18 mouse cellular contexts compared by ENCODE assay signal in genomic region chr17:35803020-35803419, GRCm38 (mm10). TPM values are rescaled to one million over a fixed set of nuclear protein-coding genes. Genes with fewer than 3 reads are reported as not detected.
DNase-seq lines count a peak whose midpoint lies in the region; ATAC-seq and TF ChIP-seq lines count a peak whose summit lies in the region.
"Had no signal": no experiment of that assay in that cellular context is flagged by ENCODE, and none has a peak within 500 bp of the region (broad histone marks: within the 10 kb centered on the region; RNA-seq: fewer than 3 reads in every experiment).

No protein-coding gene starts in this region.

- no peaks in the 10 kb centered on the region for H3K27me3 ChIP-seq in kidney, adult 2 months (replicated peaks; ENCODE audit: control insufficient read depth, insufficient read depth, low read length)
- no peaks in the 10 kb centered on the region for H3K27me3 ChIP-seq in kidney, embryonic 16.5 days (ENCODE audit: insufficient read depth, low read length)
- H3K27me3 ChIP-seq in embryonic facial prominence, embryonic 13.5 days = no peaks in the 10 kb centered on the region
- no peaks in the 10 kb centered on the region for H3K27me3 ChIP-seq in neural tube, embryonic 15.5 days (replicated peaks)
- H3K27me3 ChIP-seq: limb, embryonic 12.5 days; midbrain, embryonic 12.5 days; Patski had no signal

- peak; percentile 43 for DNase-seq in gastrocnemius, adult 2 months
- DNase-seq in gastrocnemius, adult 18-20 months (ENCODE audit: low spot score) = no peak
- DNase-seq in kidney, adult 2 months = peak; percentile 67
- DNase-seq in lung, postnatal 25 days (ENCODE audit: low spot score) = peak; percentile 80
- no peak for DNase-seq in urinary bladder, postnatal 36 days (ENCODE audit: low spot score in 2 of 2)
- DNase-seq: cerebellum, adult 18-20 months; gastrocnemius, postnatal 10 days; thymus, postnatal 36 days had no signal

- no peaks in the 10 kb centered on the region for H3K36me3 ChIP-seq in kidney, adult 2 months (ENCODE audit: control insufficient read depth, insufficient read depth, low read length)
- H3K36me3 ChIP-seq in kidney, embryonic 16.5 days (ENCODE audit: insufficient read depth, low read length) = no peaks in the 10 kb centered on the region
- no peaks in the 10 kb centered on the region for H3K36me3 ChIP-seq in embryonic facial prominence, embryonic 13.5 days
- H3K36me3 ChIP-seq in neural tube, embryonic 15.5 days = no peaks in the 10 kb centered on the region
- H3K36me3 ChIP-seq: limb, embryonic 12.5 days; midbrain, embryonic 12.5 days had no signal

- peaks cover 11% of the 10 kb centered on the region for H3K4me1 ChIP-seq in kidney, adult 2 months (ENCODE audit: control insufficient read depth, insufficient read depth, low read length)
- H3K4me1 ChIP-seq in kidney, embryonic 16.5 days (ENCODE audit: insufficient read depth, low read length) = 0 out of 2 replicates have a peak, but pooled peaks cover 7% of the 10 kb centered on the region
- peaks cover 9% of the 10 kb centered on the region for H3K4me1 ChIP-seq in embryonic facial prominence, embryonic 13.5 days
- H3K4me1 ChIP-seq in neural tube, embryonic 15.5 days = no peaks in the 10 kb centered on the region
- H3K4me1 ChIP-seq: limb, embryonic 12.5 days; midbrain, embryonic 12.5 days had no signal

- ATAC-seq in kidney, embryonic 16.5 days (ENCODE audit: low FRiP score, low TSS enrichment) = no peak
- no peak for ATAC-seq in embryonic facial prominence, embryonic 13.5 days (ENCODE audit: insufficient number of reproducible peaks, insufficient read depth, low FRiP score, low TSS enrichment, low read depth)
- ATAC-seq in neural tube, embryonic 15.5 days (ENCODE audit: low FRiP score) = no peak
- ATAC-seq: forebrain, embryonic 16.5 days; Patski had no signal

- H3K9ac ChIP-seq in kidney, embryonic 16.5 days (replicated peaks; ENCODE audit: low read length) = no peak overlapping the region
- H3K9ac ChIP-seq in embryonic facial prominence, embryonic 13.5 days = no peak overlapping the region
- no peak overlapping the region for H3K9ac ChIP-seq in neural tube, embryonic 15.5 days (replicated peaks)
- H3K9ac ChIP-seq: hindbrain, embryonic 14.5 days; limb, embryonic 12.5 days; midbrain, embryonic 12.5 days had no signal

- H3K4me3 ChIP-seq in gastrocnemius, adult 2 months = no peak overlapping the region
- no peak overlapping the region for H3K4me3 ChIP-seq in kidney, adult 2 months (ENCODE audit: insufficient read depth, low read depth, low read length)
- H3K4me3 ChIP-seq in kidney, embryonic 16.5 days (ENCODE audit: low read length) = no peak overlapping the region
- H3K4me3 ChIP-seq in embryonic facial prominence, embryonic 13.5 days = no peak overlapping the region
- no peak overlapping the region for H3K4me3 ChIP-seq in neural tube, embryonic 15.5 days (replicated peaks)
- H3K4me3 ChIP-seq: erythroblast, embryonic 14.5 days; limb, embryonic 12.5 days; midbrain, embryonic 12.5 days had no signal

- WGBS in kidney, adult 2 months = 67% methylated on average over 6 of the region's 6 CpGs
- 53% methylated on average over 6 of the region's 6 CpGs for WGBS in kidney, embryonic 16.5 days
- 26% methylated on average over 6 of the region's 6 CpGs for WGBS in embryonic facial prominence, embryonic 13.5 days
- WGBS in neural tube, embryonic 15.5 days = 59% methylated on average over 6 of the region's 6 CpGs

- intact Hi-C loops in gastrocnemius, adult 2 months (cut with DNase I) = no loop called here

- peak overlapping the region; percentile 17 for H3K27ac ChIP-seq in gastrocnemius, adult 2 months
- no peak overlapping the region for H3K27ac ChIP-seq in kidney, adult 2 months (ENCODE audit: insufficient read depth, low read depth, low read length)
- H3K27ac ChIP-seq in kidney, embryonic 16.5 days (ENCODE audit: low read length) = no peak overlapping the region
- peak overlapping the region; percentile 36; the same call in 1 of the 2 replicates for H3K27ac ChIP-seq in embryonic facial prominence, embryonic 13.5 days
- no peak overlapping the region for H3K27ac ChIP-seq in neural tube, embryonic 15.5 days (replicated peaks)
- H3K27ac ChIP-seq: hindbrain, embryonic 14.5 days; limb, embryonic 12.5 days; midbrain, embryonic 12.5 days had no signal

- TF ChIP-seq POLR2A in kidney, adult 2 months (IDR thresholded peaks at IDR 0.05; ENCODE audit: low read depth, low read length) = no peak

- H3K9me3 ChIP-seq in kidney, embryonic 16.5 days (ENCODE audit: low read length) = peaks cover 3% of the 10 kb centered on the region; the same call in 1 of the 2 replicates
- peaks cover 3% of the 10 kb centered on the region; the same call in 1 of the 2 replicates for H3K9me3 ChIP-seq in embryonic facial prominence, embryonic 13.5 days
- H3K9me3 ChIP-seq in neural tube, embryonic 15.5 days (replicated peaks) = no peaks in the 10 kb centered on the region
- H3K9me3 ChIP-seq: midbrain, embryonic 12.5 days had no signal

- H3K4me2 ChIP-seq in kidney, embryonic 16.5 days (replicated peaks; ENCODE audit: low read depth, low read length) = no peak overlapping the region
- H3K4me2 ChIP-seq in embryonic facial prominence, embryonic 13.5 days = no peak overlapping the region
- H3K4me2 ChIP-seq in neural tube, embryonic 15.5 days = no peak overlapping the region
- H3K4me2 ChIP-seq: heart, embryonic 11.5 days; hindbrain, embryonic 14.5 days; limb, embryonic 12.5 days; midbrain, embryonic 12.5 days had no signal

- no peak for TF ChIP-seq CTCF in gastrocnemius, adult 2 months (IDR thresholded peaks at IDR 0.05)
- no peak for TF ChIP-seq CTCF in kidney, adult 2 months (conservative IDR thresholded peaks at IDR 0.05; ENCODE audit: insufficient read depth, insufficient read length, low read depth, low read length)

RNA-seq across cellular contexts. Expression of gene Ier3, which starts 18.5 kb away (rescaled TPM):
- 1 to 10 TPM; 4.4 to 8.6 TPM for total RNA-seq in gastrocnemius, adult 2 months (2021)
- total RNA-seq in gastrocnemius, adult 18-20 months (2021) = 1 to 10 TPM; 7.1 to 8.0 TPM
- polyA plus RNA-seq in kidney, adult 2 months (2012; rRNA removed) = 26.3 and 28.4 TPM in 2 replicates
- polyA plus RNA-seq in kidney, embryonic 16.5 days (2015; fragmentation: Nextera tagmentation; extraction: Ambion mirVana) = 33.5 and 40.4 TPM in 2 replicates
- 20.1 and 27.7 TPM in 2 replicates for polyA plus RNA-seq in embryonic facial prominence, embryonic 13.5 days (2015; fragmentation: Nextera tagmentation; extraction: Ambion mirVana)
- 14.9 and 15.5 TPM in 2 replicates for polyA plus RNA-seq in neural tube, embryonic 15.5 days (2015; fragmentation: Nextera tagmentation; extraction: Ambion mirVana)

RNA-seq across cellular contexts. Expression of gene Flot1, which starts 20.0 kb away (rescaled TPM):
- 10 to 100 TPM; 45.4 to 50.9 TPM for total RNA-seq in gastrocnemius, adult 2 months (2021)
- total RNA-seq in gastrocnemius, adult 18-20 months (2021) = 10 to 100 TPM; 58.1 to 61.3 TPM
- 45.3 and 45.7 TPM in 2 replicates for polyA plus RNA-seq in kidney, adult 2 months (2012; rRNA removed)
- 52.7 and 56.9 TPM in 2 replicates for polyA plus RNA-seq in kidney, embryonic 16.5 days (2015; fragmentation: Nextera tagmentation; extraction: Ambion mirVana)
- polyA plus RNA-seq in embryonic facial prominence, embryonic 13.5 days (2015; fragmentation: Nextera tagmentation; extraction: Ambion mirVana) = 61.0 and 67.2 TPM in 2 replicates
- polyA plus RNA-seq in neural tube, embryonic 15.5 days (2015; fragmentation: Nextera tagmentation; extraction: Ambion mirVana) = 131 and 141 TPM in 2 replicates

RNA-seq across cellular contexts. Expression of gene Tubb5, which starts 35.1 kb away (rescaled TPM):
- 10 to 100 TPM; 29.7 to 40.0 TPM for total RNA-seq in gastrocnemius, adult 2 months (2021)
- 10 to 100 TPM; 25.7 to 34.7 TPM for total RNA-seq in gastrocnemius, adult 18-20 months (2021)
- 98.9 and 109 TPM in 2 replicates for polyA plus RNA-seq in kidney, adult 2 months (2012; rRNA removed)
- 905 and 985 TPM in 2 replicates for polyA plus RNA-seq in kidney, embryonic 16.5 days (2015; fragmentation: Nextera tagmentation; extraction: Ambion mirVana)
- polyA plus RNA-seq in embryonic facial prominence, embryonic 13.5 days (2015; fragmentation: Nextera tagmentation; extraction: Ambion mirVana) = 1,166 and 1,221 TPM in 2 replicates
- polyA plus RNA-seq in neural tube, embryonic 15.5 days (2015; fragmentation: Nextera tagmentation; extraction: Ambion mirVana) = 1,339 and 1,471 TPM in 2 replicates

RNA-seq across cellular contexts. Expression of gene Mdc1, which starts 38.3 kb away (rescaled TPM):
- 1 to 10 TPM; 3.6 to 4.4 TPM for total RNA-seq in gastrocnemius, adult 2 months (2021)
- 1 to 10 TPM; 4.2 to 6.7 TPM for total RNA-seq in gastrocnemius, adult 18-20 months (2021)
- polyA plus RNA-seq in kidney, adult 2 months (2012; rRNA removed) = 5.7 TPM in 2 replicates
- polyA plus RNA-seq in kidney, embryonic 16.5 days (2015; fragmentation: Nextera tagmentation; extraction: Ambion mirVana) = 16.3 and 16.7 TPM in 2 replicates
- 15.7 and 21.0 TPM in 2 replicates for polyA plus RNA-seq in embryonic facial prominence, embryonic 13.5 days (2015; fragmentation: Nextera tagmentation; extraction: Ambion mirVana)
- polyA plus RNA-seq in neural tube, embryonic 15.5 days (2015; fragmentation: Nextera tagmentation; extraction: Ambion mirVana) = 7.9 and 9.7 TPM in 2 replicates

RNA-seq across cellular contexts. Expression of gene Nrm, which starts 58.1 kb away (rescaled TPM):
- under 1 TPM; 0.82 to 0.86 TPM for total RNA-seq in gastrocnemius, adult 2 months (2021)
- total RNA-seq in gastrocnemius, adult 18-20 months (2021) = 1 to 10 TPM in 1 of 2 experiments, under 1 TPM in 1; 0.68 to 1.5 TPM
- 4.0 and 6.3 TPM in 2 replicates for polyA plus RNA-seq in kidney, adult 2 months (2012; rRNA removed)
- polyA plus RNA-seq in kidney, embryonic 16.5 days (2015; fragmentation: Nextera tagmentation; extraction: Ambion mirVana) = 63.3 and 67.0 TPM in 2 replicates
- 49.0 and 53.5 TPM in 2 replicates for polyA plus RNA-seq in embryonic facial prominence, embryonic 13.5 days (2015; fragmentation: Nextera tagmentation; extraction: Ambion mirVana)
- 17.6 and 26.7 TPM in 2 replicates for polyA plus RNA-seq in neural tube, embryonic 15.5 days (2015; fragmentation: Nextera tagmentation; extraction: Ambion mirVana)

Comparison
In these comparisons a context has a peak if more than half of its experiments do, and no peak if none do; other contexts are left out.
1. DNase-seq: peak in gastrocnemius, adult 2 months (single experiment), kidney, adult 2 months (single experiment) and lung, postnatal 25 days (single experiment); none in gastrocnemius, adult 18-20 months (single experiment) and urinary bladder, postnatal 36 days (0 of 2).
2. H3K27ac ChIP-seq: peak in gastrocnemius, adult 2 months (single experiment) and embryonic facial prominence, embryonic 13.5 days (single experiment); none in kidney, adult 2 months (single experiment), kidney, embryonic 16.5 days (single experiment) and neural tube, embryonic 15.5 days (single experiment).